Mouse (Mus musculus): ENCODE measurements around the gene Npas1.

- TF ChIP-seq POLR2A (IDR thresholded peaks at IDR 0.05; ENCODE audit: borderline replicate concordance, low read depth, low read length) (no peak), CTCF (IDR thresholded peaks at IDR 0.05; ENCODE audit: low read depth, low read length) (no peak)
Observed at GRCm38 (mm10) chr7:16505226-16505593, 27.7 kb upstream of the Npas1 start.

All from bone marrow macrophage, adult 2 months (primary cell).